Comparison of ENCODE assay signal across 21 mouse cellular contexts in the genomic region with DNA sequence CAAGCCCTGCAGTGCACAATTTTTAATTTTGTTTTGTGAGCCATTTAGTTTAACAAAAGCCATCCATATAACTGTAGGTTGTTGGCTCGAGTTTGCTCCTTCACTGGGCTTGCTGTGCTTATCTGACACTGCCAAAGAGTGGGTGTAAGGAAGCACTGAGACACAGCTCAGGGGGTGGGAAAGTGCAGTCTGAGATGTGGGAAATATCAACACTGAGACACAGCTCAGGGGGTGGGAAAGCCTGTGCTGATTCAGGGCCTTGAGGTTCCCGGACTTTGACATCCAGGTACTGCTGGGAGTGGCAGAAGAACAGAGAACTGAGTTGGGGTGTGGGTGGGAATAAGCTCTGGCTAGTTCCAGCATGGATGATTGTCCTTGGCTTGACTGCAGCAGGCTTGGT.
DNase-seq lines count a peak whose midpoint lies in the region; ATAC-seq and TF ChIP-seq lines count a peak whose summit lies in the region.
"Had no signal": no experiment of that assay in that cellular context is flagged by ENCODE, and none has a peak within 500 bp of the region (broad histone marks: within the 10 kb centered on the region; RNA-seq: fewer than 3 reads in every experiment).

No protein-coding gene starts in this region.

- H3K36me3 ChIP-seq in midbrain, postnatal 0 days (ENCODE audit: insufficient read depth, low read length), result no peaks in the 10 kb centered on the region
- no peaks in the 10 kb centered on the region for H3K36me3 ChIP-seq in midbrain, embryonic 14.5 days (ENCODE audit: control insufficient read depth, insufficient read depth, low read length)
- H3K36me3 ChIP-seq: forebrain, embryonic 15.5 days; G1E; heart, embryonic 15.5 days; hindbrain, embryonic 15.5 days; limb, embryonic 12.5 days had no signal

- peak; percentile 34 to 39 for DNase-seq in left cerebral cortex, adult 18-20 months (ENCODE audit: low spot score in 2 of 2)
- DNase-seq in left cerebral cortex, postnatal 4 days, result no peak
- DNase-seq in midbrain, postnatal 0 days (ENCODE audit: low spot score), result no peak
- DNase-seq in midbrain, embryonic 14.5 days, result no peak
- peak; percentile 86 for DNase-seq in brain, adult 2 months (ENCODE audit: low read depth, low spot score)
- peak; percentile 10 to 45 for DNase-seq in left cerebral cortex, postnatal 36 days (ENCODE audit: low spot score in 2 of 2)
- DNase-seq: adrenal gland, postnatal 14 days; B cell, adult 2 months; cerebellum, adult 8-10 months; kidney, postnatal 25 days; layer of hippocampus, postnatal 36 days; lung, adult 2 months had no signal

- no peak overlapping the region for H3K4me2 ChIP-seq in midbrain, postnatal 0 days (ENCODE audit: low read depth, low read length, poor library complexity, severe bottlenecking)
- no peak overlapping the region for H3K4me2 ChIP-seq in midbrain, embryonic 14.5 days (ENCODE audit: low read length)
- H3K4me2 ChIP-seq: forebrain, embryonic 15.5 days; heart, embryonic 15.5 days; hindbrain, embryonic 15.5 days; limb, embryonic 12.5 days; liver, embryonic 11.5 days; midbrain, embryonic 11.5 days had no signal

- H3K9ac ChIP-seq in midbrain, postnatal 0 days (replicated peaks; ENCODE audit: low read length, poor library complexity, severe bottlenecking), result no peak overlapping the region
- H3K9ac ChIP-seq in midbrain, embryonic 14.5 days (replicated peaks; ENCODE audit: low read length), result no peak overlapping the region
- H3K9ac ChIP-seq: forebrain, embryonic 15.5 days; heart, embryonic 15.5 days; hindbrain, embryonic 15.5 days; limb, embryonic 12.5 days had no signal

- H3K4me1 ChIP-seq in midbrain, postnatal 0 days (ENCODE audit: insufficient read depth, low read length), result no peaks in the 10 kb centered on the region
- H3K4me1 ChIP-seq in midbrain, embryonic 14.5 days (ENCODE audit: control insufficient read depth, insufficient read depth, low read length), result no peaks in the 10 kb centered on the region
- H3K4me1 ChIP-seq: forebrain, embryonic 15.5 days; heart, embryonic 15.5 days; hindbrain, embryonic 15.5 days; limb, embryonic 12.5 days had no signal

- H3K27me3 ChIP-seq in midbrain, postnatal 0 days (ENCODE audit: insufficient read depth, low read length), result no peaks in the 10 kb centered on the region
- no peaks in the 10 kb centered on the region for H3K27me3 ChIP-seq in midbrain, embryonic 14.5 days (ENCODE audit: control insufficient read depth, insufficient read depth, low read length)
- H3K27me3 ChIP-seq: CH12.LX; forebrain, embryonic 15.5 days; heart, embryonic 15.5 days; hindbrain, embryonic 15.5 days; limb, embryonic 12.5 days had no signal

- ATAC-seq in midbrain, postnatal 0 days (ENCODE audit: low FRiP score), result 0 out of 2 replicates have a peak, but pooled peaks have one; percentile 13
- ATAC-seq in midbrain, embryonic 14.5 days (ENCODE audit: low FRiP score, low TSS enrichment), result no peak
- no peak for ATAC-seq in activated CD4-positive, CD25-positive, alpha-beta regulatory T cell, adult 4 months
- ATAC-seq: forebrain, embryonic 15.5 days had no signal

- no peak overlapping the region for H3K27ac ChIP-seq in midbrain, postnatal 0 days (ENCODE audit: low read depth, low read length)
- no peak overlapping the region for H3K27ac ChIP-seq in midbrain, embryonic 14.5 days (replicated peaks; ENCODE audit: low read depth, low read length)
- H3K27ac ChIP-seq: forebrain, embryonic 15.5 days; heart, embryonic 15.5 days; hindbrain, embryonic 15.5 days; limb, embryonic 12.5 days had no signal

- no peak for TF ChIP-seq CTCF in midbrain, postnatal 0 days (IDR thresholded peaks at IDR 0.05)

- intact Hi-C loops in left cerebral cortex, postnatal 4 days (cut with DNase I), result no loop called here
- intact Hi-C loops in left cerebral cortex, postnatal 36 days (cut with DNase I), result no loop called here

- WGBS in midbrain, postnatal 0 days, result 70% methylated on average over 2 of the region's 2 CpGs
- 78% methylated on average over 2 of the region's 2 CpGs for WGBS in midbrain, embryonic 14.5 days

- H3K4me3 ChIP-seq in midbrain, postnatal 0 days (ENCODE audit: low read depth, low read length), result no peak overlapping the region
- H3K4me3 ChIP-seq in midbrain, embryonic 14.5 days (replicated peaks; ENCODE audit: low read depth, low read length), result no peak overlapping the region
- H3K4me3 ChIP-seq: forebrain, embryonic 15.5 days; heart, embryonic 15.5 days; hindbrain, embryonic 15.5 days; limb, embryonic 12.5 days had no signal

- no peaks in the 10 kb centered on the region for H3K9me3 ChIP-seq in midbrain, postnatal 0 days (ENCODE audit: low read length)
- H3K9me3 ChIP-seq in midbrain, embryonic 14.5 days (ENCODE audit: control insufficient read depth, low read length), result no peaks in the 10 kb centered on the region
- H3K9me3 ChIP-seq: forebrain, embryonic 15.5 days; G1E; heart, embryonic 15.5 days; hindbrain, embryonic 15.5 days; limb, embryonic 12.5 days had no signal

Comparison
In these comparisons a context has a peak if more than half of its experiments do, and no peak if none do; other contexts are left out.
1. DNase-seq: peak in left cerebral cortex, adult 18-20 months (2 of 2), brain, adult 2 months (single experiment) and left cerebral cortex, postnatal 36 days (2 of 2); none in left cerebral cortex, postnatal 4 days (single experiment), midbrain, postnatal 0 days (single experiment) and midbrain, embryonic 14.5 days (single experiment).